8 mouse cellular contexts compared by ENCODE assay signal in genomic region chr10:96616709-96617116, GRCm38 (mm10). TPM values are rescaled to one million over a fixed set of nuclear protein-coding genes. Genes with fewer than 3 reads are reported as not detected.
DNase-seq lines count a peak whose midpoint lies in the region; ATAC-seq and TF ChIP-seq lines count a peak whose summit lies in the region.

Gene Btg1 (plus strand): TSS chr10:96617006.

- H3K27me3 ChIP-seq in embryonic facial prominence, embryonic 13.5 days, result no peaks in the 10 kb centered on the region
- no peaks in the 10 kb centered on the region for H3K27me3 ChIP-seq in kidney, adult 2 months (replicated peaks; ENCODE audit: control insufficient read depth, insufficient read depth, low read length)
- no peaks in the 10 kb centered on the region for H3K27me3 ChIP-seq in limb, embryonic 12.5 days
- no peaks in the 10 kb centered on the region for H3K27me3 ChIP-seq in midbrain, embryonic 15.5 days (replicated peaks)
- H3K27me3 ChIP-seq in spleen, adult 2 months (ENCODE audit: control insufficient read depth, insufficient read depth, low read length), result no peaks in the 10 kb centered on the region

- under 1% methylated on average over 37 of the region's 37 CpGs for WGBS in embryonic facial prominence, embryonic 13.5 days
- WGBS in kidney, adult 2 months, result 1% methylated on average over 36 of the region's 37 CpGs
- WGBS in limb, embryonic 12.5 days, result under 1% methylated on average over 37 of the region's 37 CpGs
- WGBS in midbrain, embryonic 15.5 days, result 0% methylated on average over 37 of the region's 37 CpGs
- under 1% methylated on average over 37 of the region's 37 CpGs for WGBS in spleen, adult 2 months

- peak; percentile 100 for DNase-seq in 3134 (ENCODE audit: extremely low read depth, insufficient read length, low spot score)
- peak; percentile 99 to 100 for DNase-seq in adrenal gland, postnatal 36 days
- peak; percentile 99 to 100 for DNase-seq in heart, adult 18-20 months
- DNase-seq in kidney, adult 2 months, result peak; percentile 100
- peak; percentile 96 to 99 for DNase-seq in spleen, adult 2 months (ENCODE audit: low read depth in 1 of 2, low spot score in 2 of 2)

- H3K4me3 ChIP-seq in embryonic facial prominence, embryonic 13.5 days, result peak within 1 kb of the TSS; percentile 98
- H3K4me3 ChIP-seq in kidney, adult 2 months (ENCODE audit: insufficient read depth, low read depth, low read length), result peak within 1 kb of the TSS; percentile 97
- peak within 1 kb of the TSS; percentile 98 for H3K4me3 ChIP-seq in limb, embryonic 12.5 days (replicated peaks)
- peak within 1 kb of the TSS; percentile 92 for H3K4me3 ChIP-seq in midbrain, embryonic 15.5 days
- peak within 1 kb of the TSS; percentile 96 for H3K4me3 ChIP-seq in spleen, adult 2 months (ENCODE audit: extremely low read depth, insufficient read depth, insufficient read length)

- peak; percentile 96 for ATAC-seq in embryonic facial prominence, embryonic 13.5 days (ENCODE audit: insufficient number of reproducible peaks, insufficient read depth, low FRiP score, low TSS enrichment, low read depth)
- peak; percentile 96 for ATAC-seq in limb, embryonic 12.5 days (ENCODE audit: insufficient number of reproducible peaks, insufficient read depth, low FRiP score, low TSS enrichment, low read depth)
- ATAC-seq in midbrain, embryonic 15.5 days (replicated peaks), result peak; percentile 97

- H3K36me3 ChIP-seq in embryonic facial prominence, embryonic 13.5 days, result peaks cover 10% of the 10 kb centered on the region
- peaks cover 6% of the 10 kb centered on the region for H3K36me3 ChIP-seq in kidney, adult 2 months (ENCODE audit: control insufficient read depth, insufficient read depth, low read length)
- H3K36me3 ChIP-seq in limb, embryonic 12.5 days, result peaks cover 18% of the 10 kb centered on the region
- no peaks in the 10 kb centered on the region for H3K36me3 ChIP-seq in midbrain, embryonic 15.5 days (replicated peaks)
- H3K36me3 ChIP-seq in spleen, adult 2 months (ENCODE audit: control insufficient read depth, insufficient read depth, low read length), result peaks cover 23% of the 10 kb centered on the region

- peak within 1 kb of the TSS; percentile 65 for H3K4me2 ChIP-seq in embryonic facial prominence, embryonic 13.5 days
- peak within 1 kb of the TSS; percentile 59 for H3K4me2 ChIP-seq in limb, embryonic 12.5 days
- peak within 1 kb of the TSS; percentile 62 for H3K4me2 ChIP-seq in midbrain, embryonic 15.5 days

- peak within 1 kb of the TSS; percentile 97 for H3K27ac ChIP-seq in embryonic facial prominence, embryonic 13.5 days
- H3K27ac ChIP-seq in kidney, adult 2 months (ENCODE audit: insufficient read depth, low read depth, low read length), result peak within 1 kb of the TSS; percentile 98
- peak within 1 kb of the TSS; percentile 96 for H3K27ac ChIP-seq in limb, embryonic 12.5 days
- peak within 1 kb of the TSS; percentile 95 for H3K27ac ChIP-seq in midbrain, embryonic 15.5 days
- peak within 1 kb of the TSS; percentile 99 for H3K27ac ChIP-seq in spleen, adult 2 months (ENCODE audit: insufficient read depth, low read length)

- no peaks in the 10 kb centered on the region for H3K9me3 ChIP-seq in embryonic facial prominence, embryonic 13.5 days
- no peaks in the 10 kb centered on the region for H3K9me3 ChIP-seq in limb, embryonic 12.5 days
- H3K9me3 ChIP-seq in midbrain, embryonic 15.5 days, result no peaks in the 10 kb centered on the region

- peaks cover 9% of the 10 kb centered on the region for H3K4me1 ChIP-seq in embryonic facial prominence, embryonic 13.5 days
- H3K4me1 ChIP-seq in kidney, adult 2 months (ENCODE audit: control insufficient read depth, insufficient read depth, low read length), result peaks cover 12% of the 10 kb centered on the region
- peaks cover 22% of the 10 kb centered on the region for H3K4me1 ChIP-seq in limb, embryonic 12.5 days (replicated peaks)
- peaks cover 18% of the 10 kb centered on the region for H3K4me1 ChIP-seq in midbrain, embryonic 15.5 days
- no peaks in the 10 kb centered on the region for H3K4me1 ChIP-seq in spleen, adult 2 months (ENCODE audit: control insufficient read depth, insufficient read depth, insufficient read length)

- peak; percentile 99 for TF ChIP-seq POLR2A in kidney, adult 2 months (IDR thresholded peaks at IDR 0.05; ENCODE audit: low read depth, low read length)
- TF ChIP-seq POLR2A in spleen, adult 2 months (IDR thresholded peaks at IDR 0.05; ENCODE audit: low read depth, low read length), result peak; percentile 99

- TF ChIP-seq CTCF in kidney, adult 2 months (conservative IDR thresholded peaks at IDR 0.05; ENCODE audit: insufficient read depth, insufficient read length, low read depth, low read length), result no peak; the same call in 1 of the 2 replicates
- peak; percentile 30; the same call in 1 of the 2 replicates for TF ChIP-seq CTCF in spleen, adult 2 months (IDR thresholded peaks at IDR 0.05; ENCODE audit: extremely low read depth, insufficient read depth, insufficient read length, insufficient replicate concordance)

- peak within 1 kb of the TSS; percentile 100 for H3K9ac ChIP-seq in embryonic facial prominence, embryonic 13.5 days
- H3K9ac ChIP-seq in limb, embryonic 12.5 days (replicated peaks), result peak within 1 kb of the TSS; percentile 100
- peak within 1 kb of the TSS; percentile 98 for H3K9ac ChIP-seq in midbrain, embryonic 15.5 days

RNA-seq across cellular contexts. Expression of gene Btg1, which starts in this region (rescaled TPM):
- total RNA-seq in adrenal gland, postnatal 36 days (2021), result 100 to 1,000 TPM; 131 to 248 TPM
- polyA plus RNA-seq in embryonic facial prominence, embryonic 13.5 days (2015; fragmentation: Nextera tagmentation; extraction: Ambion mirVana), result 83.5 and 84.5 TPM in 2 replicates
- 10 to 100 TPM; 34.2 to 43.1 TPM for total RNA-seq in heart, adult 18-20 months (2021)
- polyA plus RNA-seq in kidney, adult 2 months (2012; rRNA removed), result 16.3 and 35.5 TPM in 2 replicates
- 59.8 and 70.7 TPM in 2 replicates for polyA plus RNA-seq in limb, embryonic 12.5 days (2016; fragmentation: Nextera tagmentation; extraction: Ambion mirVana)
- 40.3 and 44.4 TPM in 2 replicates for polyA plus RNA-seq in midbrain, embryonic 15.5 days (2015; fragmentation: Nextera tagmentation; extraction: Ambion mirVana)
- 139 and 152 TPM in 2 replicates for polyA plus RNA-seq in spleen, adult 2 months (2012; rRNA removed)

Comparison
In these comparisons a context has a peak if more than half of its experiments do, and no peak if none do; other contexts are left out.
1. Peak in every context shown above with its lines: DNase-seq, ATAC-seq, H3K4me3 ChIP-seq and H3K27ac ChIP-seq.